Mouse (Mus musculus): ENCODE data around the gene Ccdc9. TPM values are rescaled to one million over a fixed set of nuclear protein-coding genes. Genes with fewer than 3 reads are reported as not detected.
"Not testable (repeated sequence)": the region's sequence is repeated elsewhere in the genome, so short reads cannot be mapped to it uniquely, and the experiment has no call there.

Gene Ccdc9
- polyA plus RNA-seq, 1 experiment from 2014 or later, result 12.6 TPM

GRCm38 (mm10) chr7:16265856-16266255 lies 20.7 kb downstream of the Ccdc9 start:
- 76% methylated on average over 11 of the region's 11 CpGs for WGBS (ENCODE audit: insufficient replicate concordance)
- H3K9me3 ChIP-seq (replicated peaks), result no peaks in the 10 kb centered on the region
- H3K4me1 ChIP-seq (replicated peaks), result peaks cover 13% of the 10 kb centered on the region
- no peak overlapping the region for H3K9ac ChIP-seq
- no peak for DNase-seq
- H3K27me3 ChIP-seq, result no peaks in the 10 kb centered on the region
- H3K4me3 ChIP-seq (replicated peaks), result no peak overlapping the region
- H3K4me2 ChIP-seq, result no peak overlapping the region
- H3K27ac ChIP-seq, result no peak overlapping the region
- no peak for ATAC-seq (ENCODE audit: low read depth)
- peaks cover 4% of the 10 kb centered on the region; the same call in 1 of the 2 replicates for H3K36me3 ChIP-seq

- WGBS (ENCODE audit: insufficient replicate concordance), result 44% methylated on average over 5 of the region's 5 CpGs
- no peak for ATAC-seq (ENCODE audit: low read depth)
- H3K4me2 ChIP-seq, result no peak overlapping the region
Measured at GRCm38 (mm10) chr7:16263843-16264242, 22.8 kb downstream of the Ccdc9 start.

GRCm38 (mm10) chr7:16263015-16263787 lies 23.4 kb downstream of the Ccdc9 start:
- no peaks in the 10 kb centered on the region for H3K4me1 ChIP-seq (replicated peaks)
- no peak overlapping the region for H3K4me2 ChIP-seq
- H3K9ac ChIP-seq, result no peak overlapping the region
- H3K27me3 ChIP-seq, result no peaks in the 10 kb centered on the region
- H3K4me3 ChIP-seq (replicated peaks), result no peak overlapping the region
- ATAC-seq (ENCODE audit: low read depth) (no peak), DNase-seq (peak; percentile 58)
- H3K36me3 ChIP-seq, result no peaks in the 10 kb centered on the region
- 21% methylated on average over 8 of the region's 8 CpGs for WGBS (ENCODE audit: insufficient replicate concordance)
- H3K27ac ChIP-seq, result no peak overlapping the region
- no peaks in the 10 kb centered on the region for H3K9me3 ChIP-seq (replicated peaks)

More at GRCm38 (mm10) chr7:16263843-16264242, 22.8 kb downstream of the Ccdc9 start:
- H3K36me3 ChIP-seq, result no peaks in the 10 kb centered on the region
- H3K27ac ChIP-seq, result no peak overlapping the region
- no peaks in the 10 kb centered on the region for H3K27me3 ChIP-seq
- no peaks in the 10 kb centered on the region for H3K4me1 ChIP-seq (replicated peaks)
- no peak overlapping the region for H3K9ac ChIP-seq
- H3K4me3 ChIP-seq (replicated peaks), result no peak overlapping the region
- no peak for DNase-seq
- no peaks in the 10 kb centered on the region for H3K9me3 ChIP-seq (replicated peaks)

- Histone ChIP-seq H3K27me3 (no peaks in the 10 kb centered on the region), H3K27ac (no peak overlapping the region), H3K4me1 (replicated peaks) (no peaks in the 10 kb centered on the region), H3K36me3 (no peaks in the 10 kb centered on the region), H3K9me3 (replicated peaks) (no peaks in the 10 kb centered on the region), H3K4me3 (replicated peaks) (no peak overlapping the region), H3K9ac (no peak overlapping the region), H3K4me2 (no peak overlapping the region)
- DNase-seq (no peak), ATAC-seq (ENCODE audit: low read depth) (no peak)
- 30% methylated on average over 1 of the region's 1 CpGs for WGBS (ENCODE audit: insufficient replicate concordance)
Measured at GRCm38 (mm10) chr7:16261097-16261496, 25.5 kb downstream of the Ccdc9 start.

GRCm38 (mm10) chr7:16259110-16259590 lies 27.4 kb downstream of the Ccdc9 start, which contains the start of gene C5ar1:
TSS of gene C5ar1 (minus strand) at chr7:16259540.
- 47% methylated on average over 5 of the region's 5 CpGs for WGBS (ENCODE audit: insufficient replicate concordance)

GRCm38 (mm10) chr7:16257830-16258229 lies 28.8 kb downstream of the Ccdc9 start:
- no peak for ATAC-seq (ENCODE audit: low read depth)
- Histone ChIP-seq H3K36me3 (no peaks in the 10 kb centered on the region), H3K4me3 (replicated peaks) (no peak overlapping the region), H3K4me1 (replicated peaks) (no peaks in the 10 kb centered on the region), H3K27me3 (no peaks in the 10 kb centered on the region), H3K9ac (no peak overlapping the region), H3K9me3 (replicated peaks) (no peaks in the 10 kb centered on the region), H3K27ac (no peak overlapping the region), H3K4me2 (no peak overlapping the region)
- 48% methylated on average over 11 of the region's 11 CpGs for WGBS (ENCODE audit: insufficient replicate concordance)
- DNase-seq, result no peak

More at GRCm38 (mm10) chr7:16259110-16259590, 27.4 kb downstream of the Ccdc9 start, which contains the start of gene C5ar1:
- no peaks in the 10 kb centered on the region for H3K9me3 ChIP-seq (replicated peaks)
- H3K4me1 ChIP-seq (replicated peaks), result no peaks in the 10 kb centered on the region
- DNase-seq, result no peak
- no peak within 1 kb of the TSS for H3K9ac ChIP-seq
- H3K27ac ChIP-seq, result no peak within 1 kb of the TSS
- no peak within 1 kb of the TSS for H3K4me3 ChIP-seq (replicated peaks)
- H3K4me2 ChIP-seq, result no peak within 1 kb of the TSS
- H3K36me3 ChIP-seq, result no peaks in the 10 kb centered on the region
- no peak for ATAC-seq (ENCODE audit: low read depth)
- no peaks in the 10 kb centered on the region for H3K27me3 ChIP-seq

GRCm38 (mm10) chr7:16255963-16256362 lies 30.6 kb downstream of the Ccdc9 start:
- H3K27ac ChIP-seq; H3K9me3 ChIP-seq (replicated peaks); H3K4me1 ChIP-seq (replicated peaks); H3K9ac ChIP-seq; DNase-seq; H3K27me3 ChIP-seq; H3K36me3 ChIP-seq; H3K4me3 ChIP-seq (replicated peaks); ATAC-seq (ENCODE audit: low read depth); H3K4me2 ChIP-seq: not testable (repeated sequence)
- 74% methylated on average over 4 of the region's 4 CpGs for WGBS (ENCODE audit: insufficient replicate concordance)

GRCm38 (mm10) chr7:16254195-16254594 lies 32.4 kb downstream of the Ccdc9 start:
- Histone ChIP-seq H3K9me3 (replicated peaks) (no peaks in the 10 kb centered on the region), H3K4me2 (no peak overlapping the region), H3K4me1 (replicated peaks) (peaks cover 3% of the 10 kb centered on the region; the same call in 1 of the 2 replicates), H3K27ac (no peak overlapping the region), H3K36me3 (no peaks in the 10 kb centered on the region), H3K9ac (no peak overlapping the region), H3K27me3 (no peaks in the 10 kb centered on the region), H3K4me3 (replicated peaks) (no peak overlapping the region)
- ATAC-seq (ENCODE audit: low read depth) (no peak), DNase-seq (no peak)
- WGBS (ENCODE audit: insufficient replicate concordance), result 13% methylated on average over 4 of the region's 4 CpGs

- 10% methylated on average over 5 of the region's 5 CpGs for WGBS (ENCODE audit: insufficient replicate concordance)
- ATAC-seq (ENCODE audit: low read depth), result no peak
- no peak overlapping the region for H3K4me2 ChIP-seq
Measured at GRCm38 (mm10) chr7:16250687-16251086, 35.9 kb downstream of the Ccdc9 start.

GRCm38 (mm10) chr7:16245958-16246357 lies 40.6 kb downstream of the Ccdc9 start:
- H3K27me3 ChIP-seq, result no peaks in the 10 kb centered on the region
- H3K36me3 ChIP-seq, result no peaks in the 10 kb centered on the region
- DNase-seq (no peak), ATAC-seq (ENCODE audit: low read depth) (no peak)
- no peak overlapping the region for H3K4me3 ChIP-seq (replicated peaks)
- 15% methylated on average over 4 of the region's 4 CpGs for WGBS (ENCODE audit: insufficient replicate concordance)
- no peak overlapping the region for H3K9ac ChIP-seq
- peaks cover 36% of the 10 kb centered on the region for H3K4me1 ChIP-seq (replicated peaks)
- H3K4me2 ChIP-seq, result no peak overlapping the region
- H3K27ac ChIP-seq, result no peak overlapping the region
- no peaks in the 10 kb centered on the region for H3K9me3 ChIP-seq (replicated peaks)

More at GRCm38 (mm10) chr7:16250687-16251086, 35.9 kb downstream of the Ccdc9 start:
- no peak for DNase-seq
- Histone ChIP-seq H3K27me3 (no peaks in the 10 kb centered on the region), H3K27ac (no peak overlapping the region), H3K4me1 (replicated peaks) (peaks cover 4% of the 10 kb centered on the region; the same call in 1 of the 2 replicates), H3K9me3 (replicated peaks) (no peaks in the 10 kb centered on the region), H3K9ac (no peak overlapping the region), H3K4me3 (replicated peaks) (no peak overlapping the region), H3K36me3 (no peaks in the 10 kb centered on the region)

GRCm38 (mm10) chr7:16244067-16244466 lies 42.5 kb downstream of the Ccdc9 start, which contains the start of gene C5ar2:
TSS of gene C5ar2 (minus strand) at chr7:16244154.
- Histone ChIP-seq H3K4me2 (no peak within 1 kb of the TSS), H3K4me1 (replicated peaks) (peaks cover 54% of the 10 kb centered on the region), H3K36me3 (no peaks in the 10 kb centered on the region), H3K4me3 (replicated peaks) (no peak within 1 kb of the TSS), H3K27me3 (no peaks in the 10 kb centered on the region), H3K27ac (peak within 1 kb of the TSS; percentile 58), H3K9ac (no peak within 1 kb of the TSS), H3K9me3 (replicated peaks) (no peaks in the 10 kb centered on the region)
- DNase-seq, result no peak
- WGBS (ENCODE audit: insufficient replicate concordance), result 43% methylated on average over 5 of the region's 5 CpGs
- ATAC-seq (ENCODE audit: low read depth), result peak; percentile 22; the same call in 1 of the 2 replicates

Measured in liver, embryonic 13.5 days (tissue).